Mouse (Mus musculus) liver, postnatal 0 days (tissue): ENCODE data around the gene Fmn2. TPM values are rescaled to one million over a fixed set of nuclear protein-coding genes. Genes with fewer than 3 reads are reported as not detected.

ENCODE experiments used
- ATAC-seq: fragments of 200-750 bp; cut with Nextera tagmentation; 2 replicates; pipeline ENCODE4 v1.8.0; 2017; ENCODE audit warnings: mild to moderate bottlenecking, moderate library complexity
- DNase-seq: peaks from one replicate; pipeline ENCODE4 v3.0.0-alpha.2; 2016
- H3K27ac ChIP-seq: fragments of 300-500 bp; sonication (generic); 2 replicates; pipeline ENCODE4 v1.5.1; 2014; ENCODE audit warnings: antibody characterized with exemption, moderate library complexity, mild to moderate bottlenecking, low read depth
- H3K27me3 ChIP-seq: fragments of 300-500 bp; sonication (generic); 2 replicates; pipeline ENCODE4 v1.6.1; 2014; ENCODE audit warnings: low read length, control low read depth, mixed read lengths; ENCODE audit not compliant: insufficient read depth
- H3K36me3 ChIP-seq: fragments of 300-500 bp; sonication (generic); replicated peaks from 2 replicates; pipeline ENCODE4 v1.6.1; 2014; ENCODE audit warnings: mild to moderate bottlenecking, control low read depth, low read length, moderate library complexity, mixed read lengths; ENCODE audit not compliant: insufficient read depth
- H3K4me1 ChIP-seq: fragments of 300-500 bp; sonication (generic); 2 replicates; pipeline ENCODE4 v1.6.1; 2014; ENCODE audit warnings: antibody characterized with exemption, mild to moderate bottlenecking, control low read depth; ENCODE audit not compliant: insufficient read depth
- H3K4me2 ChIP-seq: fragments of 300-500 bp; sonication (generic); 2 replicates; pipeline ENCODE4 v1.6.1; 2014; ENCODE audit warnings: low read depth, mild to moderate bottlenecking, low read length, moderate library complexity, mixed read lengths
- H3K4me3 ChIP-seq: fragments of 300-500 bp; sonication (generic); 2 replicates; pipeline ENCODE4 v1.5.1; 2014; ENCODE audit warnings: low read depth, low read length
- H3K9ac ChIP-seq: fragments of 300-500 bp; sonication (generic); replicated peaks from 2 replicates; pipeline ENCODE4 v1.6.1; 2014; ENCODE audit warnings: mild to moderate bottlenecking, moderate library complexity
- H3K9me3 ChIP-seq: fragments of 300-500 bp; sonication (generic); 2 replicates; pipeline ENCODE4 v1.6.1; 2016; ENCODE audit warnings: mild to moderate bottlenecking, control low read depth, low read length, mixed read lengths
- CTCF ChIP-seq: sonication (generic); IDR thresholded peaks from 2 replicates; pipeline ENCODE4 v1.5.1; 2016; ENCODE audit warnings: antibody characterized with exemption, low read depth
- EP300 ChIP-seq: IDR thresholded peaks from 2 replicates; pipeline ENCODE4 v1.6.1; 2016; ENCODE audit warnings: antibody characterized with exemption, low read depth, mild to moderate bottlenecking
- WGBS: fragments of 180-500 bp; shearing (Covaris S2); extraction: QIAGEN DNeasy Blood & Tissue Kit; methylation state at CpG from one replicate; pipeline ENCODE4 v1.1.7; 2014; ENCODE audit not compliant: insufficient replicate concordance; 5-methylcytosine and 5-hydroxymethylcytosine counted together
- polyA plus RNA-seq: library from polyadenylated mRNA; unstranded; fragments of >200 nt; fragmentation: Nextera tagmentation; extraction: Ambion mirVana; gene quantifications from 2 replicates; pipeline ENCODE4 v1.2.1, GENCODE M21; 2015

Fmn2 gene
- polyA plus RNA-seq, 1 experiment from 2014 or later = 0.09 TPM

DNA sequence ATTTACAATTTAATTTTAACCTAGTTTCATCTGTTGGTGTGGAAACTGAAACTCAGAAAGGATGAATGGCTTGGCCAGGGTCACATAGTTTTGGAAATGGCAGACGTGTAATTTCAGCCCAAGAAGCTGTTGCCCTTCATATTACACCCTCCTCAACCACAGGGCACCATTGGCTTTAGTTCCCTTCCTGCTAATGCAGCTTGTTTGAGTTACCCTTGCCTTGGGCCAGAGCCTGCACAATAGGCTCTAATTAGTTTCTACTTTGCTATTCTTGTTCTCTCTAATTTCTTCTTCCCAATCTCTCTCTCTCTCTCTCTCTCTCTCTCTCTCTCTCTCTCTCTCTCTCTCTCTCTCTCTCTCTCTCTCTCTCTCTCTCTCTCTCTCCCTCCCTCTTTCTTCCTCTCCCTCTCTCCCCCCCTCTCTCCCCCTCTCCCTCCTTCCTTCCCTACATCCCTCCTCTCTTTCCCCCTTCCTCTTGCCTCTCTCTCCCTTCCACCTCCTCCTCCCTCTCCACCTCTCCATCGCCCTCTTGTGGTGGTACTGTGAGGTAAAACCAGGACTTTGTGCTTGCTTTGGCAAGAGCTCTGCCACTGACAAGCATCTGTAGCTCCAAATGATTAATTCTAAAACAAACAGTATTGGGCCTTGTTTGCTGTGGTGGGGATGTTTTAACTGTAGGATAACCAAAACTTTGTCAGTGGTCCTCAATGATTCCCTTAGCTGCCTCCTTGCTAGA lies 51.8 kb downstream of the Fmn2 start:
- Histone ChIP-seq H3K36me3 (no peaks in the 10 kb centered on the region), H3K4me2 (no peak overlapping the region), H3K27me3 (no peaks in the 10 kb centered on the region), H3K9ac (no peak overlapping the region), H3K9me3 (no peaks in the 10 kb centered on the region), H3K4me1 (no peaks in the 10 kb centered on the region), H3K4me3 (no peak overlapping the region), H3K27ac (no peak overlapping the region)
- WGBS = 41% methylated on average over 2 of the region's 2 CpGs
- DNase-seq = peak; percentile 65
- no peak for TF ChIP-seq EP300
- TF ChIP-seq CTCF = peak; percentile 78
- peak; percentile 66 for ATAC-seq

DNA sequence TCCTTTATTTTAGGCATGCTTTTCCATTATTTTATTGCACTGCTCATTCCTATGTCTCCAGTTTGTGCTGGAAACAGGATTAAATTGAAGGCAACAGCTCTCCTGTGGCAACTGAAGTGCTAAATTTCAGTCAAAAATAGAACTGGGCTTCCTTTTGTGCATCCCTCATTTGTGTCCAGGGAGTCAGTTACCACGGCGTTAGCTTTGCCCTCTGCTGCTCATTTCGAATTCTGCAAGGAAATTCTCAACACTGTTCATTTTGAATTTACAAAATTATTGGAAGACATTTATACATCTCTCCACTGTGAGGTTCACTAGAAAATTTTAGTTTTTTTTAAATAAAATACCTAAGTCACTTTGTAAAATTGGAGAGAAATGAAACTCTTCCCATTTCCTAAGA lies 53.8 kb downstream of the Fmn2 start:
- Histone ChIP-seq H3K9ac (no peak overlapping the region), H3K4me1 (no peaks in the 10 kb centered on the region), H3K36me3 (no peaks in the 10 kb centered on the region), H3K4me2 (no peak overlapping the region), H3K27me3 (no peaks in the 10 kb centered on the region), H3K27ac (no peak overlapping the region), H3K4me3 (no peak overlapping the region), H3K9me3 (no peaks in the 10 kb centered on the region)
- ATAC-seq (no peak), DNase-seq (no peak)
- no peak for TF ChIP-seq EP300
- WGBS = 71% methylated on average over 3 of the region's 3 CpGs

DNA sequence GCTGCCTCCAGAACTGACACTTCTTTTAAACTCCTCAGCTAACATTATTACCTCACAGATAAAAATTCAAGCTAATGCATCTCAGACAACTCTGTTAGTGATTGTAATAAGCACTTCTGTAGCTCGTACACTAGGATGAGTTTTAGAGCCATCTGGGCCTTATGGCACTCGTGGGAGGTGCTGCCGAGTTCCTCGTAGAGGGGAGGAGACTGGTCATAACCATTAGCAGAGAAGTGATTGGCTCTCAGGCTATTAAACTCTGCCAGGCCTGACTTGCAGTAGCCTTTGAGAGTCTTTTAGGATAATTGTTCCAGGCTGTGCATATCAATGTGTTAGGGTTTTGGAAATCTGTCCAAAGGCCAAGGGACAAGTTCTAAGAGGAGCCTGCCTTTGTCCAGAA lies 55.6 kb downstream of the Fmn2 start:
- no peak for ATAC-seq

DNA sequence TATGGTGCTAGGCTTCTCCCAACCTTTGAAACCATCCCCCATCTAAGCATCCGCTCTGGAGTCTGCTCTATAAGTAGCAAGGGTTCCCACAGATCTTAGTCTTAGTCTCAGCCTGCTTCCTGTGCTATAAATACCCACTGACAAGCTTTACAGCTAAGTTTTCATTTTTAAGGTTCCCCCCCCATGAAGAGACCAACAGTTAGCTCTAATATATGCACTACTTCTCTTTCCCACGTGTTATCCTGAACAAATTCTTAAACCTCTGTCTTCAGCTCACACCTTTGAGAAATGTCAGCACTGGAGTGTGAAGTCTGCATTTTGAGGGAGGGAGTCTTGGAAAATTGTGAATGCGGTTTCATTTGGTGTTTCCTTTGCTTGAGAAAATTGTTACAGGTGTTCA lies 56.2 kb downstream of the Fmn2 start:
- Histone ChIP-seq H3K27me3 (no peaks in the 10 kb centered on the region), H3K4me3 (no peak overlapping the region), H3K4me1 (no peaks in the 10 kb centered on the region), H3K9ac (no peak overlapping the region), H3K9me3 (no peaks in the 10 kb centered on the region), H3K4me2 (no peak overlapping the region), H3K27ac (no peak overlapping the region), H3K36me3 (no peaks in the 10 kb centered on the region)
- DNase-seq (no peak), ATAC-seq (no peak)
- WGBS = 47% methylated on average over 3 of the region's 3 CpGs
- no peak for TF ChIP-seq EP300
- no peak for TF ChIP-seq CTCF

More for the DNA sequence above, 55.6 kb downstream of the Fmn2 start:
- Histone ChIP-seq H3K27me3 (no peaks in the 10 kb centered on the region), H3K4me2 (no peak overlapping the region), H3K4me1 (no peaks in the 10 kb centered on the region), H3K4me3 (no peak overlapping the region), H3K27ac (no peak overlapping the region), H3K9ac (no peak overlapping the region), H3K9me3 (no peaks in the 10 kb centered on the region), H3K36me3 (no peaks in the 10 kb centered on the region)
- no peak for DNase-seq
- WGBS = 70% methylated on average over 4 of the region's 4 CpGs
- TF ChIP-seq CTCF = no peak
- no peak for TF ChIP-seq EP300

DNA sequence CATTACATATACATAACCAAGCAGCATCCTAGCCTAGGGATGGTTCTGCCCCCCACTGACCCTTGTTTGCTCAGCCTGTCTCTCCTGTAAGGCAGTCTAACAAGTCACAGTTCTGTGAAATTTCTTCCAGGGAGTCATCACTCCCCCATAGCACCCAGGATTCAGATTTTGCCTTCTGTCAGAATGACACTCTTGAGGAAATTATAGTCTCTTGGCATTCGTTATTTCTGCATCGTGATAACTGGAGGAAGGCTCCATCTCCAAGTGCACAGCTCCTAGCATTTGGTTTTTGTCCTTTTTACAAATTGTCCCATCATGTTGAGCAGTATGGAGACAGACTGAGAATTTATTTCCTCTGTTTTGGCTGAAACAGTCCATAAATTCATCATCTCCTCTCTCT lies 56.9 kb downstream of the Fmn2 start:
- no peak overlapping the region for H3K9ac ChIP-seq
- H3K27me3 ChIP-seq = no peaks in the 10 kb centered on the region
- no peak overlapping the region for H3K4me3 ChIP-seq
- DNase-seq = no peak
- WGBS = 86% methylated on average over 2 of the region's 2 CpGs
- no peak for ATAC-seq
- no peaks in the 10 kb centered on the region for H3K36me3 ChIP-seq
- H3K4me1 ChIP-seq = no peaks in the 10 kb centered on the region
- no peak overlapping the region for H3K27ac ChIP-seq
- no peak overlapping the region for H3K4me2 ChIP-seq
- H3K9me3 ChIP-seq = no peaks in the 10 kb centered on the region
- TF ChIP-seq EP300 (no peak), CTCF (no peak)

DNA sequence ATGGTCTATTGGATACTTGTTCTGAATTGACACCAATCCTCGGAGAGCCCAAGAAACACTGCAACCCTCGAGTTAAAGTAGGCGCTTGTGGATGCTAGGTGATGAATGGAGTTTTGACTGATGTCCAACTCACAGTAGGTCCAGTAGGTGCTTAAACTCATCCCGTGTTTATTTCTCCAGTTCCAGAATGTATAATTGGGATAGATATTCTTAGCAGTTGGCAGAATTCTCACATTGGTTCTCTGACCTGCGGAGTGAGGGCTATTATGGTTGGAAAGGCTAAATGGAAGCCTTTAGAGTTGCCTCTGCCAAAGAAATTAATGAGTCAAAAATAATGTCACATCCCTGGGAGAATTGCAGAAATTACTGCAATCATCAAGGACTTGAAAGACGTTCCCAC lies 62.9 kb downstream of the Fmn2 start:
- Histone ChIP-seq H3K36me3 (no peaks in the 10 kb centered on the region), H3K9ac (no peak overlapping the region), H3K27me3 (no peaks in the 10 kb centered on the region), H3K4me2 (no peak overlapping the region), H3K4me1 (no peaks in the 10 kb centered on the region), H3K27ac (no peak overlapping the region), H3K9me3 (no peaks in the 10 kb centered on the region), H3K4me3 (no peak overlapping the region)
- no peak for TF ChIP-seq EP300
- TF ChIP-seq CTCF = no peak
- no peak for ATAC-seq
- WGBS = 72% methylated on average over 6 of the region's 6 CpGs
- no peak for DNase-seq
